Mouse (Mus musculus): ENCODE measurements around the gene Emsy.

DNA sequence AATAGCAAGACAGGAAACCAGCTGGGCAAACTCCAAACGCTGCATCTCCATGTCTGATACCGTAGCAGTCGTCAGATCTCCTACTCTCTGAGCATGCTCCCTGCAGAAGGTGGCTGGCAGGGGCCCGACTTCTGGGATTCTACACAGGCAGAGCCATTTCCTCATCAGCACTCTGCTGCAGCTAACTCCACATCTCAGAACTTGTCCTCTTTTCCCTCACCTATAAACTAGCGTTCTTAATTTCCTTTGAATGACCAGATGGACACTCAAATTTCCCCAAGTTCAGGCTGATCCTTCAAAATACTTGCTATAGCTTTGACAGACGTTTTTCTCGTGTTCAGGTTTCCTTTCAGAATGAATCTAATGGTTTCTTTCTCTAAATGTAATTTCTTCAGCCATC, 45.2 kb upstream of the Emsy start:
- no peak for TF ChIP-seq CTCF (IDR thresholded peaks at IDR 0.05; ENCODE audit: low read depth)
- no peak for TF ChIP-seq EP300 (IDR thresholded peaks at IDR 0.05; ENCODE audit: low read depth)
